Mouse (Mus musculus) limb, embryonic 11.5 days (tissue): ENCODE measurements at regions not wholly inside any gene's neighbourhood (a gene's known extent, or its start where the extent isn't known, plus 50 kb on each side); places are given as distances from the start of the nearest gene placed in this dataset.

Experiments used
- ATAC-seq: fragments of 200-750 bp; cut with Nextera tagmentation; 2 replicates; pipeline ENCODE4 v1.8.0; 2017; ENCODE audit warnings: low read depth; ENCODE audit not compliant: insufficient number of reproducible peaks, low FRiP score, low TSS enrichment
- DNase-seq: peaks from one replicate; pipeline ENCODE4 v3.0.0-alpha.2; 2015; ENCODE audit warnings: low spot score
- H3K27ac ChIP-seq: fragments of 300-500 bp; sonication (generic); replicated peaks from 2 replicates; pipeline ENCODE4 v1.5.1; 2014; ENCODE audit warnings: low read depth, mild to moderate bottlenecking, low read length
- H3K27me3 ChIP-seq: fragments of 300-500 bp; sonication (generic); 2 replicates; pipeline ENCODE4 v1.6.1; 2014; ENCODE audit warnings: mild to moderate bottlenecking, low read length, mixed read lengths; ENCODE audit not compliant: control insufficient read depth, insufficient read depth
- H3K36me3 ChIP-seq: fragments of 300-500 bp; sonication (generic); 2 replicates; pipeline ENCODE4 v1.6.1; 2014; ENCODE audit warnings: mild to moderate bottlenecking, low read length, moderate library complexity, mixed read lengths; ENCODE audit not compliant: control insufficient read depth, insufficient read depth
- H3K4me1 ChIP-seq: fragments of 300-500 bp; sonication (generic); 2 replicates; pipeline ENCODE4 v1.6.1; 2014; ENCODE audit warnings: low read length, mixed read lengths; ENCODE audit not compliant: control insufficient read depth, insufficient read depth
- H3K4me2 ChIP-seq: fragments of 300-500 bp; sonication (generic); 2 replicates; pipeline ENCODE4 v1.6.1; 2014; ENCODE audit warnings: low read depth, mild to moderate bottlenecking, moderate library complexity; ENCODE audit not compliant: severe bottlenecking
- H3K4me3 ChIP-seq: fragments of 300-500 bp; sonication (generic); 2 replicates; pipeline ENCODE4 v1.5.1; 2014; ENCODE audit warnings: low read depth, low read length
- H3K9ac ChIP-seq: fragments of 300-500 bp; sonication (generic); 2 replicates; pipeline ENCODE4 v1.6.1; 2014; ENCODE audit warnings: mild to moderate bottlenecking, low read length
- H3K9me3 ChIP-seq: fragments of 300-500 bp; sonication (generic); 2 replicates; pipeline ENCODE4 v1.6.1; 2016; ENCODE audit warnings: low read length; ENCODE audit not compliant: control insufficient read depth
- WGBS: fragments of 180-500 bp; shearing (Covaris S2); extraction: QIAGEN DNeasy Blood & Tissue Kit; methylation state at CpG from one replicate; pipeline ENCODE4 v1.1.7; 2014; 5-methylcytosine and 5-hydroxymethylcytosine counted together

- 80% methylated on average over 10 of the region's 10 CpGs for WGBS
- no peak overlapping the region for H3K9ac ChIP-seq
- no peaks in the 10 kb centered on the region for H3K4me1 ChIP-seq
- no peaks in the 10 kb centered on the region for H3K36me3 ChIP-seq
- no peak overlapping the region for H3K4me2 ChIP-seq
- H3K9me3 ChIP-seq, result no peaks in the 10 kb centered on the region
- no peak overlapping the region for H3K4me3 ChIP-seq
- no peak for ATAC-seq
- no peaks in the 10 kb centered on the region for H3K27me3 ChIP-seq
- no peak overlapping the region for H3K27ac ChIP-seq
- no peak for DNase-seq
These were observed 60.3 kb downstream of the Snrpe start for GRCm38 (mm10) chr1:133549816-133550215.

- Histone ChIP-seq H3K27me3 (no peaks in the 10 kb centered on the region), H3K36me3 (no peaks in the 10 kb centered on the region), H3K4me3 (no peak overlapping the region), H3K27ac (no peak overlapping the region), H3K4me1 (no peaks in the 10 kb centered on the region), H3K9ac (no peak overlapping the region), H3K4me2 (no peak overlapping the region), H3K9me3 (no peaks in the 10 kb centered on the region)
- WGBS, result 64% methylated on average over 2 of the region's 2 CpGs
- DNase-seq (no peak), ATAC-seq (no peak)
These were observed 61.1 kb downstream of the Snrpe start for GRCm38 (mm10) chr1:133548971-133549370.

- ATAC-seq (no peak), DNase-seq (no peak)
- no peaks in the 10 kb centered on the region for H3K4me1 ChIP-seq
- H3K27ac ChIP-seq, result no peak overlapping the region
- 88% methylated on average over 3 of the region's 3 CpGs for WGBS
- H3K4me2 ChIP-seq, result no peak overlapping the region
- no peaks in the 10 kb centered on the region for H3K9me3 ChIP-seq
- H3K36me3 ChIP-seq, result no peaks in the 10 kb centered on the region
- no peak overlapping the region for H3K9ac ChIP-seq
- H3K4me3 ChIP-seq, result no peak overlapping the region
- H3K27me3 ChIP-seq, result no peaks in the 10 kb centered on the region
These were observed 62.5 kb downstream of the Snrpe start for GRCm38 (mm10) chr1:133547541-133547940.

- no peak overlapping the region for H3K27ac ChIP-seq
- DNase-seq (no peak), ATAC-seq (no peak)
- 89% methylated on average over 9 of the region's 9 CpGs for WGBS
- no peaks in the 10 kb centered on the region for H3K36me3 ChIP-seq
- no peak overlapping the region for H3K9ac ChIP-seq
- no peaks in the 10 kb centered on the region for H3K4me1 ChIP-seq
- H3K9me3 ChIP-seq, result no peaks in the 10 kb centered on the region
- no peak overlapping the region for H3K4me3 ChIP-seq
- no peaks in the 10 kb centered on the region for H3K27me3 ChIP-seq
- no peak overlapping the region for H3K4me2 ChIP-seq
These were observed 65.1 kb downstream of the Snrpe start for GRCm38 (mm10) chr1:133544996-133545395.

GRCm38 (mm10) chr1:133543751-133544150, 66.3 kb downstream of the Snrpe start:
- no peaks in the 10 kb centered on the region for H3K36me3 ChIP-seq
- H3K9ac ChIP-seq, result no peak overlapping the region
- no peak overlapping the region for H3K27ac ChIP-seq
- DNase-seq, result no peak
- no peak overlapping the region for H3K4me3 ChIP-seq
- no peaks in the 10 kb centered on the region for H3K9me3 ChIP-seq
- ATAC-seq, result no peak
- H3K4me2 ChIP-seq, result no peak overlapping the region
- H3K27me3 ChIP-seq, result no peaks in the 10 kb centered on the region
- H3K4me1 ChIP-seq, result no peaks in the 10 kb centered on the region
- 83% methylated on average over 10 of the region's 10 CpGs for WGBS

GRCm38 (mm10) chr1:133541996-133542775, 67.9 kb downstream of the Snrpe start:
- H3K4me1 ChIP-seq, result no peaks in the 10 kb centered on the region
- H3K9me3 ChIP-seq, result no peaks in the 10 kb centered on the region
- no peak overlapping the region for H3K27ac ChIP-seq
- H3K36me3 ChIP-seq, result no peaks in the 10 kb centered on the region
- H3K27me3 ChIP-seq, result no peaks in the 10 kb centered on the region
- H3K9ac ChIP-seq, result no peak overlapping the region
- 75% methylated on average over 15 of the region's 15 CpGs for WGBS
- H3K4me2 ChIP-seq, result no peak overlapping the region
- DNase-seq (no peak), ATAC-seq (no peak)
- no peak overlapping the region for H3K4me3 ChIP-seq

GRCm38 (mm10) chr1:133530698-133531097, 79.4 kb downstream of the Snrpe start:
- Histone ChIP-seq H3K36me3 (no peaks in the 10 kb centered on the region), H3K9ac (no peak overlapping the region), H3K27ac (no peak overlapping the region), H3K9me3 (no peaks in the 10 kb centered on the region), H3K4me1 (0 out of 2 replicates have a peak, but pooled peaks cover 3% of the 10 kb centered on the region), H3K27me3 (no peaks in the 10 kb centered on the region), H3K4me3 (no peak overlapping the region), H3K4me2 (no peak overlapping the region)
- DNase-seq, result no peak
- ATAC-seq, result no peak

- no peak for DNase-seq
These were observed 80.3 kb downstream of the Snrpe start for GRCm38 (mm10) chr1:133529817-133530216.

More at GRCm38 (mm10) chr1:133529817-133530216, 80.3 kb downstream of the Snrpe start:
- no peaks in the 10 kb centered on the region for H3K27me3 ChIP-seq
- H3K9ac ChIP-seq, result no peak overlapping the region
- H3K36me3 ChIP-seq, result no peaks in the 10 kb centered on the region
- no peaks in the 10 kb centered on the region for H3K9me3 ChIP-seq
- no peak overlapping the region for H3K27ac ChIP-seq
- ATAC-seq, result no peak
- no peak overlapping the region for H3K4me3 ChIP-seq
- 86% methylated on average over 10 of the region's 10 CpGs for WGBS
- 0 out of 2 replicates have a peak, but pooled peaks cover 4% of the 10 kb centered on the region for H3K4me1 ChIP-seq
- H3K4me2 ChIP-seq, result no peak overlapping the region
